Mouse (Mus musculus): ENCODE data around the gene Irf9.

DNA sequence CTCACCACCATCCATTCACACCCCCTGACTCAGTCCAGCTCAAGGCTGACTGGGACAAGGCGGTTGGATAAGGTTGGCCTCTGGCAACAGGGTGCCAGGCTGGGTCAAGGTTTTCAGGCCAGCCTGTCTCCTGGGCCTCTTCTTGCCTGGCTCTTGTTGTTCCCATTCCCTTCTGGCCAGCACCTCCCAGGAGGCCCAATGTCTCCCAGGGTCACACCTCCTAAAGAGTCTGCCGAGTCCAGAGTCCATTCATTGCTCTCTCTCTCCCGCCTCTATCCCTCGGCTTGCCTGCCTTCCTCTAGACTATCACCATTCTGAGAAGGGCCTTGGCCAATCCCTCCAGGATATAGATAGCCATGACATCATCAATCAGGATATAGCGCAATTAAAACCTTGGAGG is 54.6 kb downstream of the Irf9 start:
- TF ChIP-seq E2F4 (IDR thresholded peaks at IDR 0.05; ENCODE audit: borderline replicate concordance, low read depth, low read length) (no peak), USF1 (IDR thresholded peaks at IDR 0.05; ENCODE audit: low read depth, low read length) (no peak), CTCF (IDR thresholded peaks at IDR 0.05 in 2 of 3, conservative IDR thresholded peaks at IDR 0.05 in 1 of 3; ENCODE audit: control insufficient read depth in 1 of 3, insufficient read depth in 1 of 3, low read depth in 2 of 3, low read length in 3 of 3, poor library complexity in 1 of 3, severe bottlenecking in 1 of 3) (no peak), ETS1 (IDR thresholded peaks at IDR 0.05; ENCODE audit: low read depth, low read length) (no peak), MAFK (IDR thresholded peaks at IDR 0.05; ENCODE audit: borderline replicate concordance, low read depth, low read length) (no peak), ZC3H11A (IDR thresholded peaks at IDR 0.05; ENCODE audit: low read depth, low read length) (no peak)

All from MEL (cell line).